In genomic region chr2:129864958-129865357, GRCm38 (mm10) we compare ENCODE assay signal across 16 mouse cellular contexts.
DNase-seq lines count a peak whose midpoint lies in the region; ATAC-seq and TF ChIP-seq lines count a peak whose summit lies in the region.
"Had no signal": no experiment of that assay in that cellular context is flagged by ENCODE, and none has a peak within 500 bp of the region (broad histone marks: within the 10 kb centered on the region; RNA-seq: fewer than 3 reads in every experiment).

No protein-coding gene starts in this region.

- no peak for DNase-seq in frontal cortex, postnatal 14 days (ENCODE audit: low spot score in 2 of 2)
- DNase-seq in layer of hippocampus, adult 9-11 months = peak; percentile 26
- DNase-seq in layer of hippocampus, adult 9-10 months (ENCODE audit: low spot score) = no peak
- peak; percentile 85 for DNase-seq in cerebellum, adult 11 months
- no peak for DNase-seq in thymus, adult 2 months
- DNase-seq: adrenal gland, postnatal 25 days; B cell, adult 2 months; layer of hippocampus, postnatal 36 days; thymus, adult 18-20 months had no signal

- no peaks in the 10 kb centered on the region for H3K27me3 ChIP-seq in thymus, adult 2 months (ENCODE audit: control insufficient read depth, insufficient read depth, low read length)
- H3K27me3 ChIP-seq: lung, embryonic 15.5 days had no signal

- no peaks in the 10 kb centered on the region for H3K36me3 ChIP-seq in thymus, adult 2 months (ENCODE audit: control insufficient read depth, insufficient read depth, low read length)
- H3K36me3 ChIP-seq: lung, embryonic 15.5 days had no signal

- H3K4me1 ChIP-seq in thymus, adult 2 months (replicated peaks; ENCODE audit: control insufficient read depth, insufficient read depth, low read length) = no peaks in the 10 kb centered on the region; the same call in 1 of the 2 replicates
- H3K4me1 ChIP-seq: lung, embryonic 15.5 days had no signal

- H3K4me3 ChIP-seq in thymus, adult 2 months (ENCODE audit: control insufficient read depth, insufficient read depth, low read length) = no peak overlapping the region
- H3K4me3 ChIP-seq: erythroblast, embryonic 14.5 days; lung, embryonic 15.5 days had no signal

- no peak for TF ChIP-seq POLR2A in thymus, adult 2 months (IDR thresholded peaks at IDR 0.05; ENCODE audit: control insufficient read depth, extremely low read depth, insufficient read depth, low read length, poor library complexity)

- no peak for TF ChIP-seq CTCF in thymus, adult 2 months (IDR thresholded peaks at IDR 0.05; ENCODE audit: borderline replicate concordance, control insufficient read depth, extremely low read depth, insufficient read depth, low read length, poor library complexity)

- 51% methylated on average over 3 of the region's 3 CpGs for WGBS in thymus, adult 2 months

- H3K27ac ChIP-seq in thymus, adult 2 months (ENCODE audit: control insufficient read depth, insufficient read depth, low read length) = no peak overlapping the region
- H3K27ac ChIP-seq: hindbrain, embryonic 14.5 days; kidney, postnatal 0 days; lung, embryonic 15.5 days had no signal

- ATAC-seq in frontal cortex, adult (ENCODE audit: low TSS enrichment) = peak; percentile 84
- peak; percentile 42 to 53; a peak in 1 of 4 replicates for ATAC-seq in hematopoietic stem cell, adult 5-6 weeks (replicated peaks in 1 of 2; ENCODE audit: insufficient read depth in 1 of 2, low FRiP score in 2 of 2, low TSS enrichment in 1 of 2, low read depth in 1 of 2, poor library complexity in 2 of 2, severe bottlenecking in 2 of 2)
- ATAC-seq in megakaryocyte, adult 5-6 weeks (ENCODE audit: poor library complexity, severe bottlenecking) = no peak

Comparison
In these comparisons a context has a peak if more than half of its experiments do, and no peak if none do; other contexts are left out.
1. DNase-seq: peak in layer of hippocampus, adult 9-11 months (single experiment) and cerebellum, adult 11 months (single experiment); none in frontal cortex, postnatal 14 days (0 of 2), layer of hippocampus, adult 9-10 months (single experiment) and thymus, adult 2 months (single experiment).